Mouse (Mus musculus): ENCODE data around the gene Eddm3b. TPM values are rescaled to one million over a fixed set of nuclear protein-coding genes. Genes with fewer than 3 reads are reported as not detected.

The Eddm3b gene
- polyA plus RNA-seq, 1 experiment from 2014 or later = not detected

Other genes starting within 250 kb of the Eddm3b start
- 1.6 and 1.7 TPM in 2 replicates for gene Tep1, start 243.9 kb upstream of the Eddm3b start, polyA plus RNA-seq (2015; fragmentation: Nextera tagmentation; extraction: Ambion mirVana)
- gene Klhl33, start 216.9 kb upstream of the Eddm3b start, polyA plus RNA-seq (2015; fragmentation: Nextera tagmentation; extraction: Ambion mirVana) = 0.18 and 0.27 TPM in 2 replicates
- 145 and 150 TPM in 2 replicates for gene Osgep, start 189.5 kb upstream of the Eddm3b start, polyA plus RNA-seq (2015; fragmentation: Nextera tagmentation; extraction: Ambion mirVana)
- 286 and 308 TPM in 2 replicates for gene Apex1, start 189.5 kb upstream of the Eddm3b start, polyA plus RNA-seq (2015; fragmentation: Nextera tagmentation; extraction: Ambion mirVana)
- gene Pip4p1, start 183.6 kb upstream of the Eddm3b start, polyA plus RNA-seq (2015; fragmentation: Nextera tagmentation; extraction: Ambion mirVana) = 95.1 and 95.3 TPM in 2 replicates
- gene Pnp, start 183.3 kb upstream of the Eddm3b start, polyA plus RNA-seq (2015; fragmentation: Nextera tagmentation; extraction: Ambion mirVana) = 17.0 and 19.8 TPM in 2 replicates
- gene Gm49342, start 169.9 kb upstream of the Eddm3b start, polyA plus RNA-seq (2015; fragmentation: Nextera tagmentation; extraction: Ambion mirVana) = not detected in 2 replicates
- gene Pnp2, start 158.4 kb upstream of the Eddm3b start, polyA plus RNA-seq (2015; fragmentation: Nextera tagmentation; extraction: Ambion mirVana) = 0.17 and 0.20 TPM in 2 replicates
- gene Rnase10, start 106.7 kb upstream of the Eddm3b start, polyA plus RNA-seq (2015; fragmentation: Nextera tagmentation; extraction: Ambion mirVana) = not detected in 2 replicates
- not detected in 2 replicates for gene Rnase9, start 72.6 kb upstream of the Eddm3b start, polyA plus RNA-seq (2015; fragmentation: Nextera tagmentation; extraction: Ambion mirVana)
- not detected in 2 replicates for gene Rnase11, start 64.3 kb upstream of the Eddm3b start, polyA plus RNA-seq (2015; fragmentation: Nextera tagmentation; extraction: Ambion mirVana)
- gene Rnase12, start 56.8 kb upstream of the Eddm3b start, polyA plus RNA-seq (2015; fragmentation: Nextera tagmentation; extraction: Ambion mirVana) = not detected in 2 replicates
- not detected in 2 replicates for gene Olfr750, start 40.0 kb upstream of the Eddm3b start, polyA plus RNA-seq (2015; fragmentation: Nextera tagmentation; extraction: Ambion mirVana)
- gene Rnase4, start 23.3 kb upstream of the Eddm3b start, polyA plus RNA-seq (2015; fragmentation: Nextera tagmentation; extraction: Ambion mirVana) = 8.9 and 10.0 TPM in 2 replicates
- gene Ang, start 23.3 kb upstream of the Eddm3b start, polyA plus RNA-seq (2015; fragmentation: Nextera tagmentation; extraction: Ambion mirVana) = 2.6 and 3.8 TPM in 2 replicates
- gene Rnase6, start 9.5 kb downstream of the Eddm3b start, polyA plus RNA-seq (2015; fragmentation: Nextera tagmentation; extraction: Ambion mirVana) = 0.36 and 0.40 TPM in 2 replicates
- 0.23 and 0.26 TPM in 2 replicates for gene Rnase1, start 32.4 kb downstream of the Eddm3b start, polyA plus RNA-seq (2015; fragmentation: Nextera tagmentation; extraction: Ambion mirVana)
- not detected in 2 replicates for gene Rnase2b, start 47.8 kb downstream of the Eddm3b start, polyA plus RNA-seq (2015; fragmentation: Nextera tagmentation; extraction: Ambion mirVana)
- gene Ang2, start 84.7 kb downstream of the Eddm3b start, polyA plus RNA-seq (2015; fragmentation: Nextera tagmentation; extraction: Ambion mirVana) = not detected in 2 replicates
- not detected in 2 replicates for gene Ear14, start 89.0 kb downstream of the Eddm3b start, polyA plus RNA-seq (2015; fragmentation: Nextera tagmentation; extraction: Ambion mirVana)
- not detected in 2 replicates for gene Rnase2a, start 141.7 kb downstream of the Eddm3b start, polyA plus RNA-seq (2015; fragmentation: Nextera tagmentation; extraction: Ambion mirVana)
- not detected in 2 replicates for gene Gm7247, start 247.3 kb downstream of the Eddm3b start, polyA plus RNA-seq (2015; fragmentation: Nextera tagmentation; extraction: Ambion mirVana)